Mouse (Mus musculus) midbrain, embryonic 14.5 days (tissue): ENCODE results near the gene Ptger3. TPM values are rescaled to one million over a fixed set of nuclear protein-coding genes. Genes with fewer than 3 reads are reported as not detected.

Experiments used
- ATAC-seq: fragments of 200-750 bp; cut with Nextera tagmentation; 2 replicates; pipeline ENCODE4 v1.8.0; 2017; ENCODE audit warnings: moderate number of reproducible peaks, moderate library complexity; ENCODE audit not compliant: low FRiP score, low TSS enrichment
- DNase-seq: peaks from one replicate; pipeline ENCODE4 v3.0.0-alpha.2; 2015
- H3K27ac ChIP-seq: fragments of 300-500 bp; sonication (generic); replicated peaks from 2 replicates; pipeline ENCODE4 v1.5.1; 2014; ENCODE audit warnings: mild to moderate bottlenecking, low read depth, low read length, moderate library complexity
- H3K27me3 ChIP-seq: fragments of 300-500 bp; sonication (generic); 2 replicates; pipeline ENCODE4 v1.6.1; 2014; ENCODE audit warnings: low read length, control low read depth, mixed read lengths; ENCODE audit not compliant: control insufficient read depth, insufficient read depth
- H3K36me3 ChIP-seq: fragments of 300-500 bp; sonication (generic); 2 replicates; pipeline ENCODE4 v1.6.1; 2014; ENCODE audit warnings: low read length, control low read depth; ENCODE audit not compliant: control insufficient read depth, insufficient read depth
- H3K4me1 ChIP-seq: fragments of 300-500 bp; sonication (generic); 2 replicates; pipeline ENCODE4 v1.6.1; 2014; ENCODE audit warnings: mild to moderate bottlenecking, antibody characterized with exemption, low read length, control low read depth; ENCODE audit not compliant: control insufficient read depth, insufficient read depth
- H3K4me2 ChIP-seq: fragments of 300-500 bp; sonication (generic); 2 replicates; pipeline ENCODE4 v1.6.1; 2014; ENCODE audit warnings: mild to moderate bottlenecking, low read length, moderate library complexity
- H3K4me3 ChIP-seq: fragments of 300-500 bp; sonication (generic); replicated peaks from 2 replicates; pipeline ENCODE4 v1.5.1; 2014; ENCODE audit warnings: low read depth, low read length
- H3K9ac ChIP-seq: fragments of 300-500 bp; sonication (generic); replicated peaks from 2 replicates; pipeline ENCODE4 v1.6.1; 2014; ENCODE audit warnings: mild to moderate bottlenecking, low read length, moderate library complexity
- H3K9me3 ChIP-seq: fragments of 300-500 bp; sonication (generic); 2 replicates; pipeline ENCODE4 v1.6.1; 2016; ENCODE audit warnings: low read length, control low read depth, mixed read lengths; ENCODE audit not compliant: control insufficient read depth
- WGBS: fragments of 180-500 bp; shearing (Covaris S2); extraction: QIAGEN DNeasy Blood & Tissue Kit; methylation state at CpG from one replicate; pipeline ENCODE4 v1.1.7; 2014; 5-methylcytosine and 5-hydroxymethylcytosine counted together
- polyA plus RNA-seq: library from polyadenylated mRNA; unstranded; fragments of >200 nt; fragmentation: Nextera tagmentation; extraction: Ambion mirVana; gene quantifications from 2 replicates; pipeline ENCODE4 v1.2.1, GENCODE M21; 2014

Gene Ptger3
- polyA plus RNA-seq, 1 experiment from 2014 or later, result 2.6 TPM

GRCm38 (mm10) chr3:157549758-157550600, 16.7 kb upstream of the Ptger3 start:
- Histone ChIP-seq H3K4me1 (no peaks in the 10 kb centered on the region), H3K9me3 (no peaks in the 10 kb centered on the region), H3K27me3 (no peaks in the 10 kb centered on the region), H3K27ac (no peak overlapping the region), H3K4me3 (no peak overlapping the region), H3K9ac (no peak overlapping the region), H3K4me2 (no peak overlapping the region), H3K36me3 (peaks cover 46% of the 10 kb centered on the region)
- no peak for DNase-seq
- 96% methylated on average over 3 of the region's 3 CpGs for WGBS
- no peak for ATAC-seq

DNA sequence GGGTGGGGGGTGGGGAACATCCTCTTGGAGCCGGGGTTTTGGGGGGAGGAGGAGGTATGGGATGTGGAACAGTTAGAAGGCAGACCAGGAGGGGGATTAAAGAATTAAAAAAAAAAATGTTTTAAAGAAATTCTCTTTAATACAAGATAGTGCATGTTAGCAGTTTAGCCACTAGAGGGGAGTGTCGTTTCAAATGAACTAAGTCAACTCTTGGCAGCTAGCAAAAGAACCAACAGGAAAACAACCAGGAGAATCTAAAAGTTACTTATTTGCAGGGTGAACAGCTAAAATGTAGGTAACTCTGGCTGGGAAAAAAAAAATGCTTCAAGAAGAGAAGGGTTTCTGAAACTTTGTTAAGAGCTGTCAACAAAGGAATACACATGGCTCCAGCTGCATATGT, 1.5 kb upstream of the Ptger3 start:
- 6% methylated on average over 2 of the region's 2 CpGs for WGBS
- Histone ChIP-seq H3K4me2 (no peak overlapping the region), H3K9ac (no peak overlapping the region), H3K4me1 (peaks cover 8% of the 10 kb centered on the region; the same call in 1 of the 2 replicates), H3K36me3 (no peaks in the 10 kb centered on the region), H3K9me3 (no peaks in the 10 kb centered on the region), H3K27me3 (peaks cover 30% of the 10 kb centered on the region), H3K27ac (no peak overlapping the region), H3K4me3 (no peak overlapping the region)
- no peak for ATAC-seq
- peak; percentile 89 for DNase-seq

DNA sequence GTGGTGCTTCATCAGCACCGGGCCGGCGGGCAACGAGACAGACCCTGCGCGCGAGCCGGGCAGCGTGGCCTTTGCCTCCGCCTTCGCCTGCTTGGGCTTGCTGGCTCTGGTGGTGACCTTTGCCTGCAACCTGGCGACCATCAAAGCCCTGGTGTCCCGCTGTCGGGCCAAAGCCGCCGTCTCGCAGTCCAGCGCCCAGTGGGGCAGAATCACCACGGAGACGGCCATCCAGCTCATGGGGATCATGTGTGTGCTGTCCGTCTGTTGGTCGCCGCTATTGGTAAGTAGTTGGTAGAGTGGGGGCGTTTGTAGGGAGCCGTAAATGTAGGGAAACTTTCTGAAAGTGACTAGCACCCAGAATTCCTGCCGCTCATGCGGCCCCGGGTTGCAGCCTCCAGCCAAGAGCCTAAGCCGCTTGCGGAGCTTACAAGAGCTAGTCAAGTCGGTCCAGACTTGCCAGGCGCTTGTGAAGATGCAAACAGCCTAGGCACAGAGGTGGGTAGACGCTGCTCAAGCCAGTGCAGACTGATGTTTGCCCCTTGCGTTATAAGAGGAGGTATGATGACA, 957 bp downstream of the Ptger3 start:
- ATAC-seq, result no peak; the same call in 1 of the 2 replicates
- 5% methylated on average over 34 of the region's 34 CpGs for WGBS

GRCm38 (mm10) chr3:157572011-157572410, 5.3 kb downstream of the Ptger3 start:
- DNase-seq, result no peak
- Histone ChIP-seq H3K36me3 (no peaks in the 10 kb centered on the region), H3K4me3 (no peak overlapping the region), H3K4me1 (peaks cover 7% of the 10 kb centered on the region; the same call in 1 of the 2 replicates), H3K9ac (no peak overlapping the region), H3K4me2 (no peak overlapping the region), H3K27ac (no peak overlapping the region), H3K27me3 (peaks cover 18% of the 10 kb centered on the region), H3K9me3 (no peaks in the 10 kb centered on the region)
- WGBS, result 86% methylated on average over 6 of the region's 6 CpGs
- ATAC-seq, result no peak

More for the DNA sequence above, 957 bp downstream of the Ptger3 start:
- Histone ChIP-seq H3K4me2 (peak overlapping the region; percentile 81), H3K27me3 (peaks cover 30% of the 10 kb centered on the region), H3K27ac (no peak overlapping the region), H3K9me3 (no peaks in the 10 kb centered on the region), H3K36me3 (no peaks in the 10 kb centered on the region), H3K9ac (peak overlapping the region; percentile 26; the same call in 1 of the 2 replicates), H3K4me3 (peak overlapping the region; percentile 45), H3K4me1 (peaks cover 8% of the 10 kb centered on the region; the same call in 1 of the 2 replicates)
- DNase-seq, result no peak

- 89% methylated on average over 9 of the region's 9 CpGs for WGBS
- H3K9me3 ChIP-seq, result no peaks in the 10 kb centered on the region
- no peaks in the 10 kb centered on the region for H3K4me1 ChIP-seq
- no peak for DNase-seq
- no peak for ATAC-seq
- H3K36me3 ChIP-seq, result no peaks in the 10 kb centered on the region
- no peaks in the 10 kb centered on the region for H3K27me3 ChIP-seq
- no peak overlapping the region for H3K9ac ChIP-seq
- H3K4me2 ChIP-seq, result no peak overlapping the region
- no peak overlapping the region for H3K27ac ChIP-seq
- H3K4me3 ChIP-seq, result no peak overlapping the region
Measured at GRCm38 (mm10) chr3:157575441-157576342, 9.0 kb downstream of the Ptger3 start.

- no peaks in the 10 kb centered on the region for H3K4me1 ChIP-seq
- no peaks in the 10 kb centered on the region for H3K27me3 ChIP-seq
- no peak overlapping the region for H3K9ac ChIP-seq
- ATAC-seq, result no peak
- H3K9me3 ChIP-seq, result no peaks in the 10 kb centered on the region
- DNase-seq, result no peak
- 83% methylated on average over 1 of the region's 1 CpGs for WGBS
- H3K36me3 ChIP-seq, result no peaks in the 10 kb centered on the region
- H3K4me3 ChIP-seq, result no peak overlapping the region
- no peak overlapping the region for H3K27ac ChIP-seq
- no peak overlapping the region for H3K4me2 ChIP-seq
Measured at GRCm38 (mm10) chr3:157576343-157576722, 9.6 kb downstream of the Ptger3 start.

- H3K27ac ChIP-seq, result no peak overlapping the region
- no peak for ATAC-seq
- no peaks in the 10 kb centered on the region for H3K36me3 ChIP-seq
- no peak overlapping the region for H3K4me2 ChIP-seq
- DNase-seq, result no peak
- H3K4me3 ChIP-seq, result no peak overlapping the region
- WGBS, result 86% methylated on average over 1 of the region's 1 CpGs
- H3K4me1 ChIP-seq, result no peaks in the 10 kb centered on the region
- H3K27me3 ChIP-seq, result no peaks in the 10 kb centered on the region
- no peaks in the 10 kb centered on the region for H3K9me3 ChIP-seq
- H3K9ac ChIP-seq, result no peak overlapping the region
Measured at GRCm38 (mm10) chr3:157576862-157577261, 10.2 kb downstream of the Ptger3 start.

DNA sequence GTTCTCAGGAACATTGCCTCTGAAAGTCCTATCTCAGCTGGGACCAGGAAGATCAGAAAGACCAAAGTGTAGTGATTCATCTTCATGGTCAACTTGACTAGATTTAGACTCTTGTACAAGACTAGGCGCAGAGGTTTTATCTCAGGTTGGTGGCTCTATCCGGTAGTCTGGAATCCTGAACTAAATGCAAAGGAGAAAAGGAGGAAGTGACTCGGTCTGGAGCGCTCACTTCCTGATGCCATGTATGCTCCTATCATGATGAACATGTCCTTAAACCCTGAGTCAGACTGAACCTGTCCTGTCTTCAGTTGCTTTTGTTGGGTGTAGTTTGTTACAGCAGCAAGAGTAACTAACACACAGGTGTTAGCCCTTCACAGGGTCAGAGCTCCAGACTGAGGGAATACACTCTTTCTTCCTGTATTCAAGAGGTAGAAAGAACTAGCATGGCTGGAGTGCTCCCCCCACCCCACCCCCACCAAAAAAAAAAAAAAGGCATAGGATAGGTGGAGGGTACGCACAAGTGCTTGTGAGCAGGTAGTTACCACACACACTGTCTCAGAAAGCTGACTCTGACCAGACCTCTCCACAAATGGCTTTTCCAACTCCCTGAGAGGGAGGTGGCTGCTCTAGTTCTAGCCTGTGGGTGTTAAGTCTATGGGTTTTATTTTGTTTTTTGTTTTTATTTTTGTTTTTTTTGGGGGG, 11.9 kb downstream of the Ptger3 start:
- Histone ChIP-seq H3K4me3 (no peak overlapping the region), H3K4me1 (no peaks in the 10 kb centered on the region), H3K27ac (no peak overlapping the region), H3K4me2 (no peak overlapping the region), H3K9me3 (no peaks in the 10 kb centered on the region), H3K36me3 (no peaks in the 10 kb centered on the region), H3K27me3 (no peaks in the 10 kb centered on the region), H3K9ac (no peak overlapping the region)
- 96% methylated on average over 5 of the region's 5 CpGs for WGBS
- ATAC-seq, result no peak
- no peak for DNase-seq
